Mouse (Mus musculus) ovary, postnatal 10 days (tissue): ENCODE data around the gene Has3.
"Not testable (repeated sequence)": the region's sequence is repeated elsewhere in the genome, so short reads cannot be mapped to it uniquely, and the experiment has no call there.

Experiments
- DNase-seq: peaks from one replicate; pipeline ENCODE4 v3.0.0; 2022; ENCODE audit warnings: low spot score

Has3 gene

GRCm38 (mm10) chr8:106870051-106870450 lies at the start of gene Has3:
TSS of gene Has3 (plus strand) at chr8:106870242.
- DNase-seq: no peak

GRCm38 (mm10) chr8:106820553-106821515 lies 49.2 kb upstream of the Has3 start:
- no peak for DNase-seq

- no peak for DNase-seq
These were observed 41.1 kb upstream of the Has3 start for GRCm38 (mm10) chr8:106828921-106829320.

- DNase-seq: no peak
These were observed 40.5 kb upstream of the Has3 start for GRCm38 (mm10) chr8:106829526-106830045.

- no peak for DNase-seq
These were observed 35.1 kb upstream of the Has3 start for GRCm38 (mm10) chr8:106834899-106835298.

- DNase-seq: no peak
These were observed 33.5 kb upstream of the Has3 start for GRCm38 (mm10) chr8:106836525-106836924.

- DNase-seq: no peak
These were observed 31.2 kb upstream of the Has3 start for GRCm38 (mm10) chr8:106838803-106839202.

GRCm38 (mm10) chr8:106839209-106840001 lies 30.6 kb upstream of the Has3 start:
- DNase-seq: no peak

- DNase-seq: no peak
These were observed 20.0 kb upstream of the Has3 start for GRCm38 (mm10) chr8:106850034-106850433.

- no peak for DNase-seq
These were observed 15.4 kb upstream of the Has3 start for GRCm38 (mm10) chr8:106854534-106855241.

- no peak for DNase-seq
These were observed 14.8 kb upstream of the Has3 start for GRCm38 (mm10) chr8:106855242-106855562.

- no peak for DNase-seq
These were observed 7.2 kb upstream of the Has3 start for GRCm38 (mm10) chr8:106862845-106863244.

- DNase-seq: no peak
These were observed 4.7 kb upstream of the Has3 start for GRCm38 (mm10) chr8:106865354-106865753.

- peak; percentile 18 for DNase-seq
These were observed 690 bp downstream of the Has3 start for GRCm38 (mm10) chr8:106870537-106871327.

GRCm38 (mm10) chr8:106871328-106871926 lies 1.4 kb downstream of the Has3 start:
- DNase-seq: no peak

- DNase-seq: peak; percentile 34
These were observed 1.9 kb downstream of the Has3 start for GRCm38 (mm10) chr8:106871931-106872371.

- DNase-seq: no peak
These were observed 2.5 kb downstream of the Has3 start for GRCm38 (mm10) chr8:106872454-106873034.

GRCm38 (mm10) chr8:106880121-106880707 lies 10.2 kb downstream of the Has3 start:
- DNase-seq: no peak

- DNase-seq: not testable (repeated sequence)
These were observed 14.1 kb downstream of the Has3 start for GRCm38 (mm10) chr8:106884094-106884493.

GRCm38 (mm10) chr8:106884826-106885400 lies 14.9 kb downstream of the Has3 start:
- DNase-seq: not testable (repeated sequence)
